Mouse (Mus musculus) myocyte (in vitro differentiated cells): ENCODE data around the gene Frrs1.

Experiments
- CEBPB ChIP-seq: IDR thresholded peaks from 2 replicates; pipeline ENCODE4 v1.6.1; 2011; ENCODE audit warnings: mild to moderate bottlenecking, moderate library complexity; ENCODE audit not compliant: poor library complexity, insufficient read depth, severe bottlenecking
- E2F4 ChIP-seq: IDR thresholded peaks from one replicate; pipeline ENCODE4 v1.6.1; 2011; ENCODE audit warnings: mild to moderate bottlenecking, control low read depth, moderate library complexity; ENCODE audit not compliant: insufficient read depth
- MYOD1 ChIP-seq, 3 experiments: IDR thresholded peaks; one replicate each; pipeline ENCODE4 v1.6.1; 2011; ENCODE audit warnings: control low read depth in 2 of 3, low read depth in 2 of 3, mild to moderate bottlenecking in 2 of 3, moderate library complexity in 1 of 3; ENCODE audit not compliant: insufficient read length in 2 of 3, control insufficient read depth in 1 of 3
- POLR2A ChIP-seq: IDR thresholded peaks from one replicate; pipeline ENCODE4 v1.6.1; 2011; ENCODE audit warnings: low read depth, mild to moderate bottlenecking, control low read depth, moderate library complexity; ENCODE audit not compliant: insufficient read length
- POLR2AphosphoS2 ChIP-seq: IDR thresholded peaks from one replicate; pipeline ENCODE4 v1.6.1; 2011; ENCODE audit warnings: low read depth, control low read depth; ENCODE audit not compliant: insufficient read length
- REST ChIP-seq: IDR thresholded peaks from one replicate; pipeline ENCODE4 v1.6.1; 2011; ENCODE audit warnings: mild to moderate bottlenecking, control low read depth, moderate library complexity; ENCODE audit not compliant: insufficient read depth, insufficient read length
- SRF ChIP-seq: IDR thresholded peaks from one replicate; pipeline ENCODE4 v1.6.1; 2011; ENCODE audit warnings: low read depth; ENCODE audit not compliant: control insufficient read depth, insufficient read length
- TCF12 ChIP-seq: IDR thresholded peaks from one replicate; pipeline ENCODE4 v1.6.1; 2011; ENCODE audit warnings: mild to moderate bottlenecking, control low read depth; ENCODE audit not compliant: poor library complexity, insufficient read depth, severe bottlenecking
- TCF3 ChIP-seq: IDR thresholded peaks from one replicate; pipeline ENCODE4 v1.6.1; 2011; ENCODE audit warnings: low read depth, control low read depth; ENCODE audit not compliant: insufficient read length

GRCm38 (mm10) chr3:116861223-116861539 lies 1.9 kb downstream of the Frrs1 start:
- TF ChIP-seq MYOD1 (IDR thresholded peaks at IDR 0.05; ENCODE audit: control insufficient read depth in 1 of 3, insufficient read length in 2 of 3, low read depth in 2 of 3), result no peak
- TF ChIP-seq POLR2A, result no peak
- no peak for TF ChIP-seq POLR2AphosphoS2
- no peak for TF ChIP-seq TCF3
- no peak for TF ChIP-seq E2F4
- TF ChIP-seq CEBPB, result no peak
- TF ChIP-seq REST, result no peak
- TF ChIP-seq TCF12, result no peak
- TF ChIP-seq SRF, result no peak
